Mouse (Mus musculus) gastrocnemius, postnatal 36 days (tissue): ENCODE data around the gene Olfr433. TPM values are rescaled to one million over a fixed set of nuclear protein-coding genes. Genes with fewer than 3 reads are reported as not detected.
"Not testable (repeated sequence)": the region's sequence is repeated elsewhere in the genome, so short reads cannot be mapped to it uniquely, and the experiment has no call there.

ENCODE experiments used
- DNase-seq, 2 experiments: peaks; one replicate each; pipeline ENCODE4 v3.0.0; 2022
- intact Hi-C: fragments of 180-260 bp; cut with DNase I; formaldehyde crosslinking; loops from one replicate; pipeline ENCODE4 v1.15.1; 2025
- long read RNA-seq, 2 experiments: library from polyadenylated mRNA; stranded (forward); transcript quantifications; one replicate each; pipeline ENCODE4 v2.0.0; 2021
- total RNA-seq, 2 experiments: library from RNA; stranded (reverse); gene quantifications; 2 replicates each; pipeline ENCODE4 v1.2.3; 2021

Olfr433 gene
- total RNA-seq, result not detected
- long read RNA-seq, experiment 1, result 0 reads
- long read RNA-seq, experiment 2, result 0 reads

- peak; percentile 31 to 48 for DNase-seq
- intact Hi-C loops, result no loop called here
These were observed at the start of gene Olfr433 for GRCm38 (mm10) chr1:174040523-174041177. Olfr433 (plus strand) TSS chr1:174040705.

GRCm38 (mm10) chr1:173995003-173995402 lies 45.5 kb upstream of the Olfr433 start:
- DNase-seq, result no peak
- intact Hi-C loops, result no loop called here

GRCm38 (mm10) chr1:174004352-174005109 lies 36.0 kb upstream of the Olfr433 start:
- DNase-seq, intact Hi-C loops: not testable (repeated sequence)

- DNase-seq, intact Hi-C loops: not testable (repeated sequence)
These were observed 33.5 kb upstream of the Olfr433 start for GRCm38 (mm10) chr1:174007050-174007449.

GRCm38 (mm10) chr1:174031698-174032097 lies 8.8 kb upstream of the Olfr433 start, which contains the start of gene Ifi205:
Ifi205 (minus strand) TSS chr1:174031810.
- intact Hi-C loops, result no loop called here
- DNase-seq, result peak; percentile 18 to 28

GRCm38 (mm10) chr1:174035841-174036240 lies 4.7 kb upstream of the Olfr433 start:
- intact Hi-C loops, result no loop called here
- no peak for DNase-seq

GRCm38 (mm10) chr1:174038480-174038879 lies 2.0 kb upstream of the Olfr433 start:
- no peak for DNase-seq
- intact Hi-C loops, result no loop called here

GRCm38 (mm10) chr1:174042091-174042884 lies 1.8 kb downstream of the Olfr433 start:
- DNase-seq, intact Hi-C loops: not testable (repeated sequence)

- DNase-seq, result no peak
These were observed 3.9 kb downstream of the Olfr433 start for GRCm38 (mm10) chr1:174044431-174044830.

GRCm38 (mm10) chr1:174048227-174048626 lies 7.7 kb downstream of the Olfr433 start:
- intact Hi-C loops, DNase-seq: not testable (repeated sequence)

More at GRCm38 (mm10) chr1:174044431-174044830, 3.9 kb downstream of the Olfr433 start:
- intact Hi-C loops, result no loop called here

GRCm38 (mm10) chr1:174048893-174049292 lies 8.4 kb downstream of the Olfr433 start, which contains the start of gene Olfr432:
Olfr432 (plus strand) TSS chr1:174049205.
- intact Hi-C loops, result no loop called here
- no peak for DNase-seq

- intact Hi-C loops, DNase-seq: not testable (repeated sequence)
These were observed 8.9 kb downstream of the Olfr433 start for GRCm38 (mm10) chr1:174049357-174049756.

- DNase-seq, result no peak
- intact Hi-C loops, result no loop called here
These were observed 10.0 kb downstream of the Olfr433 start for GRCm38 (mm10) chr1:174050532-174050931.

- intact Hi-C loops, result no loop called here
- no peak for DNase-seq
These were observed 11.0 kb downstream of the Olfr433 start for GRCm38 (mm10) chr1:174051515-174051914.

- peak in 1 of 2 experiments; percentile 14 for DNase-seq
- intact Hi-C loops, result no loop called here
These were observed 11.5 kb downstream of the Olfr433 start for GRCm38 (mm10) chr1:174051931-174052536.

GRCm38 (mm10) chr1:174052981-174053380 lies 12.5 kb downstream of the Olfr433 start:
- no peak for DNase-seq
- intact Hi-C loops, result no loop called here

- intact Hi-C loops, result no loop called here
- DNase-seq, result no peak
These were observed 14.7 kb downstream of the Olfr433 start for GRCm38 (mm10) chr1:174055248-174055647.

- no peak for DNase-seq
- intact Hi-C loops, result no loop called here
These were observed 25.8 kb downstream of the Olfr433 start, which contains the start of gene Olfr430 for GRCm38 (mm10) chr1:174066305-174066704. Olfr430 (plus strand) TSS chr1:174066605.

GRCm38 (mm10) chr1:174084031-174084430 lies 43.5 kb downstream of the Olfr433 start, which contains the start of gene Olfr429:
Olfr429 (plus strand) TSS chr1:174084331.
- DNase-seq, result no peak
- intact Hi-C loops, result no loop called here
